Comparison of ENCODE assay signal across 7 mouse cellular contexts in genomic region chr3:63296411-63296810, GRCm38 (mm10). TPM values are rescaled to one million over a fixed set of nuclear protein-coding genes. Genes with fewer than 3 reads are reported as not detected.
A peak's percentile ranks its signal among the peaks of the same experiment; 100 is the strongest.
DNase-seq lines count a peak whose midpoint lies in the region; ATAC-seq and TF ChIP-seq lines count a peak whose summit lies in the region.

No protein-coding gene starts in this region.

- DNase-seq in Muller cell, postnatal 12 days (ENCODE audit: inconsistent ontology term): peak; percentile 54
- peak; percentile 35 for DNase-seq in forelimb bud, embryonic 11.5 days (ENCODE audit: low read depth, low spot score)
- peak; percentile 6 for DNase-seq in right cerebral cortex, postnatal 4 days

- 11% methylated on average over 12 of the region's 12 CpGs for WGBS in intestine, embryonic 16.5 days
- 9% methylated on average over 12 of the region's 12 CpGs for WGBS in liver, embryonic 12.5 days (ENCODE audit: insufficient replicate concordance)

- H3K4me3 ChIP-seq in E14TG2a.4 (replicated peaks; ENCODE audit: low read length): peak overlapping the region; percentile 94
- peak overlapping the region; percentile 72 for H3K4me3 ChIP-seq in intestine, embryonic 16.5 days (ENCODE audit: low read length)
- 0 out of 2 replicates have a peak overlapping the region, but pooled peaks have one; percentile 49 for H3K4me3 ChIP-seq in liver, embryonic 12.5 days

- no peak for ATAC-seq in intestine, embryonic 16.5 days
- no peak for ATAC-seq in liver, embryonic 12.5 days
- ATAC-seq in erythroid progenitor cell, adult 5-6 weeks (replicated peaks; ENCODE audit: low FRiP score, poor library complexity, severe bottlenecking): no peak

- H3K9ac ChIP-seq in intestine, embryonic 16.5 days (ENCODE audit: low read depth, low read length): no peak overlapping the region
- H3K9ac ChIP-seq in liver, embryonic 12.5 days: no peak overlapping the region

- peaks cover 35% of the 10 kb centered on the region for H3K4me1 ChIP-seq in E14TG2a.4 (replicated peaks; ENCODE audit: low read depth, low read length)
- H3K4me1 ChIP-seq in intestine, embryonic 16.5 days (ENCODE audit: control insufficient read depth, insufficient read depth, low read length): no peaks in the 10 kb centered on the region
- H3K4me1 ChIP-seq in liver, embryonic 12.5 days: no peaks in the 10 kb centered on the region

- TF ChIP-seq CTCF in E14TG2a.4 (conservative IDR thresholded peaks at IDR 0.05; ENCODE audit: low read length): no peak

- H3K9me3 ChIP-seq in E14TG2a.4 (ENCODE audit: low read length): no peaks in the 10 kb centered on the region
- H3K9me3 ChIP-seq in intestine, embryonic 16.5 days (ENCODE audit: control insufficient read depth, low read length): no peaks in the 10 kb centered on the region
- H3K9me3 ChIP-seq in liver, embryonic 12.5 days (replicated peaks): no peaks in the 10 kb centered on the region

- H3K36me3 ChIP-seq in E14TG2a.4 (ENCODE audit: insufficient read depth, low read length): peaks cover 6% of the 10 kb centered on the region
- no peaks in the 10 kb centered on the region for H3K36me3 ChIP-seq in intestine, embryonic 16.5 days (ENCODE audit: control insufficient read depth, insufficient read depth, low read length)
- H3K36me3 ChIP-seq in liver, embryonic 12.5 days: no peaks in the 10 kb centered on the region

- peak overlapping the region; percentile 99; the same call in 1 of the 2 replicates for H3K4me2 ChIP-seq in intestine, embryonic 16.5 days (ENCODE audit: low read depth, low read length)
- H3K4me2 ChIP-seq in liver, embryonic 12.5 days: peak overlapping the region; percentile 74; the same call in 1 of the 2 replicates

- H3K27me3 ChIP-seq in E14TG2a.4 (ENCODE audit: insufficient read depth, low read length): no peaks in the 10 kb centered on the region
- no peaks in the 10 kb centered on the region for H3K27me3 ChIP-seq in intestine, embryonic 16.5 days (replicated peaks; ENCODE audit: control insufficient read depth, insufficient read depth, low read length)
- peaks cover 29% of the 10 kb centered on the region for H3K27me3 ChIP-seq in liver, embryonic 12.5 days (replicated peaks)

- no peak overlapping the region for H3K27ac ChIP-seq in intestine, embryonic 16.5 days (ENCODE audit: low read length)
- no peak overlapping the region for H3K27ac ChIP-seq in liver, embryonic 12.5 days

RNA-seq across cellular contexts. Expression of gene Mme, which starts 55.1 kb away (rescaled TPM):
- 12.9 and 21.9 TPM in 2 replicates for polyA plus RNA-seq in intestine, embryonic 16.5 days (2015; fragmentation: Nextera tagmentation; extraction: Ambion mirVana)
- 0.12 and 0.48 TPM in 2 replicates for polyA plus RNA-seq in liver, embryonic 12.5 days (2016; fragmentation: Nextera tagmentation; extraction: Ambion mirVana)
- total RNA-seq in erythroid progenitor cell, adult 5-6 weeks (2015; ENCODE audit: low replicate concordance): 1.4 TPM in 1 of 2 replicates, not detected in the other
- total RNA-seq in erythroid progenitor cell, adult 5-6 weeks (2017; ENCODE audit: low replicate concordance): 0.13 TPM in 1 of 2 replicates, not detected in the other
